Mouse (Mus musculus): Measurements from ENCODE around the gene Flt3l.
A peak's percentile ranks its signal among the peaks of the same experiment; 100 is the strongest.
"Not testable (repeated sequence)": the region's sequence is repeated elsewhere in the genome, so short reads cannot be mapped to it uniquely, and the experiment has no call there.

Flt3l gene

DNA sequence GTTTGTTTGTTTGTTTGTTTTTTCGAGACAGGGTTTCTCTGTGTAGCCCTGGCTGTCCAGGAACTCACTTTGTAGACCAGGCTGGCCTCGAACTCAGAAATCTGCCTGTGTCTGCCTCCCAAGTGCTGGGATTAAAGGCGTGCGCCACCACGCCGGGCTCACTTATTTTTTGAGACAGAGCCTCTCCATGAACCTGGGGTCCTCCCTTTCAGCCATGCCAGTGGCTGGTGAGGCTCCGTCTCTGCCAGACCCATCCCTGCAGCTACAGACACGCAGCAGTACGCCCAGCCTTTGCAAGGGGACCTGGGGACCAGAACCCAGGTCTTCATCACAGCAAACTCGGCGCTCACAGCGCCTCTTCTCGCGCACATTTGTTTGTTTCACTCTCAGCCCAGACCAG, 40.3 kb downstream of the Flt3l start:
- not testable (repeated sequence) for DNase-seq (ENCODE audit: low spot score)

GRCm38 (mm10) chr7:45095367-45095766, 40.9 kb downstream of the Flt3l start:
- DNase-seq (ENCODE audit: low spot score): no peak

- no peak for DNase-seq (ENCODE audit: low spot score)
Measured at GRCm38 (mm10) chr7:45094121-45094520, 42.1 kb downstream of the Flt3l start.

- DNase-seq (ENCODE audit: low spot score): no peak
Measured at GRCm38 (mm10) chr7:45093516-45093905, 42.7 kb downstream of the Flt3l start.

DNA sequence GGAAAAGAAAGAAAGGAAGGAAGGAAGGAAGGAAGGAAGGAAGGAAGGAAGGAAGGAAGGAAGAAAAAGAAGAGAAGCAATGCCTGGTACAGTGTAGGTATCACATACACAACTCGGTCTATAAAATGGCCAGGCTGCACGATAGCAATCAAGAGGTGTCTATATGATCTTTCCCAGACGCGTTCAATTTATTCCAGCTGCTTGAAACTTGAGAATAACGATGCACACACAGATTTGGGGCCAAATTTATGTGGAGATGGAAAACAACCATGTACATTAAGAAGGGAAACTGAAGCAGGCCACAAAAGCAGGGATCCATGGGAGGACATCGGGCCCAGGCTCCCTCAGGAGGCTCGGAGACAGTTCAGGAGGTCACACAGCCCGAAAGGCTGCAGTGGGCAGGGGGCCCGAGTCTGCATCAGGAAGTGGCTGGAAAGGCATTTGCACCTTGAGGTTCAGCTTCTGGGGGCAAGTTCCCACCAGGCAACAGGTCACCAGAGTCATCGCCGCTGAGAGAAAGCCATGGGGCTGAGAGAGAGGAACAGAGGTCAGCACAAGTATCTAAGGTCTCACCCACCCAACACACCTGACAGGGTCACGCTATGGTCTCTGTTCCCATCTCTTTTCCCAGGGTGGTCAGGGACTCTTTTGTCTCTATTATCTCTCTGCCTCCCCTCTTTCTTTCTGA, 43.3 kb downstream of the Flt3l start:
- no peak for DNase-seq (ENCODE audit: low spot score)

GRCm38 (mm10) chr7:45092048-45092447, 44.2 kb downstream of the Flt3l start, which contains the start of gene Rcn3:
Rcn3 (minus strand) TSS chr7:45092221.
- DNase-seq (ENCODE audit: low spot score): peak; percentile 67

DNA sequence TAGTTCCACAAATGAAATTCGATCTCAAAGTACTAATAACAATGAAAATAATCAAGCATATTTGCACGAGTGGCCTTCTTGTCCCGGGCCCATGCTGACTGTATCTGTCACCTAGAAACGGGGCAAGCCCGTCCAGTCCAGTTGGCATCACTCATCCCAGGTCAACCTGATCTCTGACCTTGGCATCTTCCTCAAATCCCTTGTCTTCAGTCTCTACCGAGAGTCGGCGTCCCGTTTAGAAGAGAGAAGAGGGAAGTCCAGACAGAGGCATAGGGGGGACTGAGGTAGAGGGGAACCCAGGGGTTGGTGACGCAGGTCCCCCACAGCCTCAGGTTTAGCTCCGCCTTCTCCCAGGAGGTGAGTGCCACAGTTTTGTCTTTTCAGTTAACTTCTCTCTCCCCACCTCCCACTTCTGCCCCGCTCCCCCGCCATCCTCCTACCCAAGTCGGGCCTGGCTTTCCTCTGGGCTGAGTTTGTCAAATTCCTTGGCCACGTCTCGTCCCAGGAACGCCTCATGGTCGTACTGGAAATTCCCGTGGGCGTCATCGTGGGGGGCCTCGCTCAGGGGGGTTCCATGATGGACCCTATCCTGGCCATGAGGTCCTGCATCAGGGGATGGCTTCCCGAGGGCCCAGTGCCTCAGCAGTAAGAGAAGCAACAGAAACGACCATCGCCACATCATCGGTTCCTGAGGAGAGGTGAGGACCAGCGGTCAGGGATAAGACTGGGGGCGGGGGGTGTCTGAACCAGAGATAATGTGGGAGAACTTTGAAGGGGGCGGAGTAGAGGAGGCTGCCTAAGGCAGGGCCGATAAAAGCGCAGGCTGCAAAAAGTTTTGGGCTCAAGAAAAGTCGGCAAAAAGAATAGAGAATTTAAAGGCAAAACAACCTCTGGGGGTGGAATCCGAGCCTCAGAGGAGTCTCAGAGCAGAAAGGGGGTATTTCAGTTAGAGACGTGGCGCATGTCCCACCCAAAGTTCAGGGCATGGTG, 44.9 kb downstream of the Flt3l start:
- DNase-seq (ENCODE audit: low spot score): no peak

DNA sequence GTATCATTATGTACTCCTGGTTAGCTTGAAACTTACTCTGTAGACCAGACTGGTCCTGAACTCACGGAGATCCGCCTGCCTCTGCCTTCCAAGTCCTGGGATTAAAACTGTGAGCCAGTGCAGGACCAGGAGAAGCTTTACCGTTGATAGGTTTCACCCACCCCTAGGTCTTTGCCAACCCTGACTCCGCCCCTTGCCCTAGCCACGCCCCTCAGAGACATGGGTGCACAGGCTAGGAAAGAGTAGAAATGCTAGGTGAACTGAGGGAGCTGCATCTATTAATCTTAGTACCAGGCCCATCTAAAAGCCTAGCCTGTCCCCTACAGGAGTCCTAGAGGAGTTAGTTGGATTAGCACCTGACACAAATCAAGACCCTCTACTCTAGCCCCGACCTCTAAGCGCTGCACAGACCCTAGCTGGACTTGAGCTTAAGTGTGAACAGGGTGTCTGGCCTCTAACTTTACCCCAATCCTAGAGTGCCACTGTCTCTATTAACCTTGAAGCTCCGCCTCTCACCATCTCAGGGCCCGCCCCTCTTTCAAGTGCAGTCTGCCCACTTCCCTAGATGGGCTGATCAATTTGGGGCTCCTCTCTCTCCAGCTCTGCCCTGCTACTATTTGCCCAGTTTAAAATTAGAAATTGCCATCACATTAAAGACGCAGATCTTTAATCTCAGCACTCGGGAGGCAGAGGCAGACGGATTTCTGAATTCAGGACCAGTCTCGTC, 45.8 kb downstream of the Flt3l start:
- no peak for DNase-seq (ENCODE audit: low spot score)

DNA sequence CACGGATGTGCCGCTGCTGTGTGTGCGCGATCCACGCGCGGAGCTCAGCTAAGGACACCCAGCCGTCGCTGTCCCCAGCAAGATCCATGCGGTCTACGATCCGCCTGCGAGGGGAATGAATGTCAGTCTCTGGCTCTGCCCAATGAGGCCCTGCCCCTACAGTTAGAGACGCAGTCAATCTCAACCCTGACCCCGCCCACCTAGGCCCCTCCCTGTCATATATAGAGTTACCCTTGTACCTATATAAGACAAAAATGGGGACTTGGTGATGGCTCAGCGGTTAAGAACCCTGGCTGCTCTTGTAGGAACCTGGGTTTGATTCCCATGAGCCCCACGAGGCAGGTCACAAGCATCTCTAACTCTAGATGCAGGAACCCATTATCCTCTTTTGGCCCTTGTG, 47.6 kb downstream of the Flt3l start:
- DNase-seq (ENCODE audit: low spot score): no peak

- no peak for DNase-seq (ENCODE audit: low spot score)
Measured at GRCm38 (mm10) chr7:45086084-45086483, 50.1 kb downstream of the Flt3l start.

- DNase-seq (ENCODE audit: low spot score): no peak
Measured at GRCm38 (mm10) chr7:45083300-45083890, 52.8 kb downstream of the Flt3l start.

DNA sequence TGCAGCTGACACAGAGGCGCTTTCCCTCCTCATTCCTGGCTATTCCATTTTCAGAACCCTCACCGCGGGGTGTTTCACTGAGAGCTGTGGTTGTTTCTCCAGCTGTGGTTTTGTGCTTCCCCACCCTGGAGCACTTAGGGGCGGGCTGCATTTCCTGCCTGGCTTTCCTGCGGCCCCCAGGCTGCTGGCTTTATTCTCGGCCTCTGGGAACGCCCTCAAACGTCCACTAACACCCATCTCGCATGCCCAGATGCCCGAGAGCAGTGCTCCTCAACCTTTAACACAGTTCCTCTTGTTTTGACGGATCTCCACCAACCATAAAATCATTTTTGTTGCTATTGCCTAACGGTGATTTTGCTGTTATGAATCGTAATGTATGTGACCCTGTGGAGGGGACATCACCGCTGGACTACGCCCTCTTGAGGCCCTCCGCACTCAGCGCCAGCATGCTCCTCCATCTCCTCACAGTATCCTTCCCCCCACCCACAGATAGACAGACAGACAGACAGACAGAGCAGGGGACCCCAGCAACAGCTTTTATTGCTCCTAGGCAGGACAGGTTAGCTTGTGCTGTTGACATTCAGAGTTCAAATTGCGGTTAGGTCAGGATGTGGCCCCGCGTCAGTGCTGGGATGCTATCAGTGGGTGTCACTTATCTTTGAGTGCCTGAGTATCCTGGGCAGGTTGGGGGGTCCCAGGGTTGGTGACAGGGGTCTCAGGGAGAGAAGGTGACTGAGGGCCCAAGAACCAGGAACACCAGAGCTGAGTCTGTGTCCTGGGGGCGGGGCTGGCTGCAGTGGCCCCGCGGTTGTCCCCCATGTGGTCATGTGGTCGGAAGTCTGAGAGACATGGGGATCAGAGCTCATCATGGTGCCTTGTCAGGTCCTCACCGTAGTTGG, 53.6 kb downstream of the Flt3l start:
- no peak for DNase-seq (ENCODE audit: low spot score)

- DNase-seq (ENCODE audit: low spot score): no peak
Measured at GRCm38 (mm10) chr7:45081016-45081415, 55.2 kb downstream of the Flt3l start.

DNA sequence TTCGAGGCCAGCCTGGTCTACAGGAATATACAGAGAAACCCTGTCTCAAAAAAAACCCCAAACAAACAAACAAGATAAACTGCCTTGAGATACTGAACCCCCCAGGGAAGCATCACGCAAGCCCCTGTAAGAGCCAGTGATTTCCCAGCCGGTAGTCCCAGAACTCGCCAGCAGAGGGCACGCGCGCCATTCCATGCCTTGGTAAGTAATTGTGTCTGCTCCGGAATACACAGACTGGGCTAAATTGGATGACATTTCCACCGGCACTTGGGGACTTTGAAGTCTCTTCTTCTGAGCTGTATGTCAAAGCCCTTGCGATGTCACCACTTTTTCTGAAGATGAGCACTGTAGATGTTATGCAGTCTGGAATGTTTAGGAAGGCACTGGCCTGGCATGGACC, 56.4 kb downstream of the Flt3l start:
- DNase-seq (ENCODE audit: low spot score): peak; percentile 69
